In genomic region chr9:30632164-30633146, GRCm38 (mm10) we compare ENCODE assay signal across 9 mouse cellular contexts.
DNase-seq lines count a peak whose midpoint lies in the region; ATAC-seq and TF ChIP-seq lines count a peak whose summit lies in the region.
"Had no signal": no experiment of that assay in that cellular context is flagged by ENCODE, and none has a peak within 500 bp of the region (broad histone marks: within the 10 kb centered on the region; RNA-seq: fewer than 3 reads in every experiment).

No protein-coding gene starts in this region.

- H3K4me1 ChIP-seq in lung, embryonic 16.5 days (replicated peaks; ENCODE audit: control insufficient read depth, insufficient read depth, low read length) = peaks cover 18% of the 10 kb centered on the region
- H3K4me1 ChIP-seq in embryonic fibroblast, embryonic 13.5 days (ENCODE audit: control insufficient read depth, insufficient read depth, low read length) = peaks cover 30% of the 10 kb centered on the region
- peaks cover 13% of the 10 kb centered on the region for H3K4me1 ChIP-seq in hindbrain, embryonic 16.5 days (ENCODE audit: control insufficient read depth, insufficient read depth, low read depth, low read length)
- H3K4me1 ChIP-seq in neural tube, embryonic 15.5 days = peaks cover 20% of the 10 kb centered on the region

- no peak overlapping the region for H3K27ac ChIP-seq in lung, embryonic 16.5 days (ENCODE audit: low read length)
- H3K27ac ChIP-seq in embryonic fibroblast, embryonic 13.5 days (ENCODE audit: insufficient read depth, low read length) = peak overlapping the region; percentile 74
- H3K27ac ChIP-seq in hindbrain, embryonic 16.5 days (ENCODE audit: low read depth, low read length) = peak overlapping the region; percentile 12; the same call in 1 of the 2 replicates
- 0 out of 2 replicates have a peak overlapping the region, but pooled peaks have one; percentile 23 for H3K27ac ChIP-seq in neural tube, embryonic 15.5 days (replicated peaks)
- H3K27ac ChIP-seq: macrophage had no signal

- TF ChIP-seq POLR2A in embryonic fibroblast, embryonic 13.5 days (IDR thresholded peaks at IDR 0.05; ENCODE audit: low read depth, low read length) = no peak

- peak; percentile 68 for ATAC-seq in lung, embryonic 16.5 days (ENCODE audit: low read depth)
- ATAC-seq in hindbrain, embryonic 16.5 days = peak; percentile 90
- peak; percentile 55 for ATAC-seq in neural tube, embryonic 15.5 days (ENCODE audit: low FRiP score)

- no peaks in the 10 kb centered on the region for H3K27me3 ChIP-seq in lung, embryonic 16.5 days (ENCODE audit: control insufficient read depth, insufficient read depth, low read depth, low read length)
- no peaks in the 10 kb centered on the region for H3K27me3 ChIP-seq in hindbrain, embryonic 16.5 days (replicated peaks; ENCODE audit: control insufficient read depth, insufficient read depth, low read length)
- H3K27me3 ChIP-seq in neural tube, embryonic 15.5 days (replicated peaks) = no peaks in the 10 kb centered on the region

- H3K9ac ChIP-seq in lung, embryonic 16.5 days (ENCODE audit: low read length) = no peak overlapping the region
- H3K9ac ChIP-seq in hindbrain, embryonic 16.5 days (ENCODE audit: low read depth, low read length) = no peak overlapping the region
- H3K9ac ChIP-seq in neural tube, embryonic 15.5 days (replicated peaks) = no peak overlapping the region

- WGBS in lung, embryonic 16.5 days = 24% methylated on average over 6 of the region's 6 CpGs
- 34% methylated on average over 6 of the region's 6 CpGs for WGBS in hindbrain, embryonic 16.5 days
- WGBS in neural tube, embryonic 15.5 days = 33% methylated on average over 6 of the region's 6 CpGs

- H3K9me3 ChIP-seq in lung, embryonic 16.5 days (ENCODE audit: control insufficient read depth, low read length) = no peaks in the 10 kb centered on the region
- H3K9me3 ChIP-seq in hindbrain, embryonic 16.5 days (ENCODE audit: control insufficient read depth, low read length) = no peaks in the 10 kb centered on the region
- H3K9me3 ChIP-seq in neural tube, embryonic 15.5 days (replicated peaks) = no peaks in the 10 kb centered on the region

- TF ChIP-seq CTCF in embryonic fibroblast, embryonic 13.5 days (IDR thresholded peaks at IDR 0.05; ENCODE audit: borderline replicate concordance, insufficient read depth, low read length) = no peak

- no peaks in the 10 kb centered on the region for H3K36me3 ChIP-seq in lung, embryonic 16.5 days (ENCODE audit: control insufficient read depth, insufficient read depth, low read length)
- no peaks in the 10 kb centered on the region for H3K36me3 ChIP-seq in hindbrain, embryonic 16.5 days (ENCODE audit: control insufficient read depth, insufficient read depth, low read length)
- H3K36me3 ChIP-seq in neural tube, embryonic 15.5 days = no peaks in the 10 kb centered on the region

- no peak overlapping the region for H3K4me2 ChIP-seq in lung, embryonic 16.5 days (ENCODE audit: low read depth, low read length)
- no peak overlapping the region for H3K4me2 ChIP-seq in hindbrain, embryonic 16.5 days (ENCODE audit: low read length)
- no peak overlapping the region for H3K4me2 ChIP-seq in neural tube, embryonic 15.5 days

- DNase-seq in lung, postnatal 14 days = no peak
- no peak for DNase-seq in layer of hippocampus, adult 8-10 months (ENCODE audit: low spot score in 2 of 2)
- DNase-seq in natural killer cell, adult 2 months (ENCODE audit: low spot score in 2 of 2) = no peak
- DNase-seq: adrenal gland, postnatal 10 days had no signal

- H3K4me3 ChIP-seq in lung, embryonic 16.5 days (ENCODE audit: low read length) = no peak overlapping the region
- no peak overlapping the region for H3K4me3 ChIP-seq in embryonic fibroblast, embryonic 13.5 days (ENCODE audit: insufficient read depth, low read length)
- H3K4me3 ChIP-seq in hindbrain, embryonic 16.5 days (ENCODE audit: low read length) = no peak overlapping the region
- H3K4me3 ChIP-seq in neural tube, embryonic 15.5 days (replicated peaks) = no peak overlapping the region
